Mouse (Mus musculus) myocyte (in vitro differentiated cells): ENCODE results near the gene Gm20388.

ENCODE experiments used
- CEBPB ChIP-seq: IDR thresholded peaks from 2 replicates; pipeline ENCODE4 v1.6.1; 2011; ENCODE audit warnings: mild to moderate bottlenecking, moderate library complexity; ENCODE audit not compliant: poor library complexity, insufficient read depth, severe bottlenecking
- E2F4 ChIP-seq: IDR thresholded peaks from one replicate; pipeline ENCODE4 v1.6.1; 2011; ENCODE audit warnings: mild to moderate bottlenecking, control low read depth, moderate library complexity; ENCODE audit not compliant: insufficient read depth
- MAX ChIP-seq: IDR thresholded peaks from one replicate; pipeline ENCODE4 v1.6.1; 2011; ENCODE audit warnings: low read depth, mild to moderate bottlenecking, control low read depth
- MYOG ChIP-seq, 3 experiments: IDR thresholded peaks; one replicate each; pipeline ENCODE4 v1.6.1; 2011; ENCODE audit warnings: control low read depth in 2 of 3, low read depth in 2 of 3, mild to moderate bottlenecking in 2 of 3; ENCODE audit not compliant: insufficient read length in 2 of 3, control insufficient read depth in 1 of 3, insufficient read depth in 1 of 3
- POLR2A ChIP-seq: IDR thresholded peaks from one replicate; pipeline ENCODE4 v1.6.1; 2011; ENCODE audit warnings: low read depth, mild to moderate bottlenecking, control low read depth, moderate library complexity; ENCODE audit not compliant: insufficient read length
- REST ChIP-seq: IDR thresholded peaks from one replicate; pipeline ENCODE4 v1.6.1; 2011; ENCODE audit warnings: mild to moderate bottlenecking, control low read depth, moderate library complexity; ENCODE audit not compliant: insufficient read depth, insufficient read length
- USF1 ChIP-seq: IDR thresholded peaks from one replicate; pipeline ENCODE4 v1.6.1; 2011; ENCODE audit warnings: low read depth, mild to moderate bottlenecking, control low read depth, moderate library complexity

DNA sequence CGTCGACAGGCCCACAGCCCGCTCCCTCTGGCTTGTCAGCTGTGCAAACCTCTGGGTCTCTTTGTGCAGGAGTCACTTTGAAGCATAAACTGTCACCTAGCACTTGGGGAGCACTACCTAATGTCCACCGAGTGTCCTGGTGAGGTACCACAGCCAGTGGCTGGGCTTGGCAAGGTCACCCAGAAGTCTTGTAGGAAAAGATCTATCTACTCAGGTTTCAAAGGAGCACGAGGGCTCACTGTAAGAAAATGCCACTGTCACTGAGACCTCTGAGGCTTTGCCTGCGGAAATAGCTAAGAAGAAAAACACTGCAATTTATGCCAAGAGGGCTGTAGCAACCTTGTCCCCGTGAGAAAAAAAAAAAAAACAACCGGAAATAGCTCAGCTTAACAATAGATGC is 4165.3 kb downstream of the Gm20388 start:
- TF ChIP-seq USF1 = no peak
- TF ChIP-seq POLR2A = no peak
- TF ChIP-seq REST = no peak
- no peak for TF ChIP-seq E2F4
- no peak for TF ChIP-seq MYOG (IDR thresholded peaks at IDR 0.05; ENCODE audit: control insufficient read depth in 1 of 3, insufficient read depth in 1 of 3, insufficient read length in 2 of 3, low read depth in 2 of 3)
- no peak for TF ChIP-seq CEBPB
- no peak for TF ChIP-seq MAX
